Mouse (Mus musculus) large intestine, adult 2 months (tissue): ENCODE results near the gene Ubl5. TPM values are rescaled to one million over a fixed set of nuclear protein-coding genes. Genes with fewer than 3 reads are reported as not detected.

Experiments used
- DNase-seq: peaks from one replicate; pipeline ENCODE4 v3.0.0-alpha.2; 2012; ENCODE audit warnings: low read depth, low spot score
- WGBS: fragments of 180-500 bp; shearing (Covaris S2); methylation state at CpG from one replicate; pipeline ENCODE4 v1.1.7; 2018; 5-methylcytosine and 5-hydroxymethylcytosine counted together
- polyA plus RNA-seq: library from polyadenylated mRNA; depleted of rRNA; stranded (reverse); fragments of >200 nt; gene quantifications from 2 replicates; pipeline ENCODE4 v1.2.3, GENCODE M21; 2012; rRNA removed

Gene Ubl5
- polyA plus RNA-seq, 1 experiment: 348 TPM

- 82% methylated on average over 3 of the region's 3 CpGs for WGBS
- DNase-seq: no peak
These were observed 50.2 kb downstream of the Ubl5 start for GRCm38 (mm10) chr9:20692863-20693262.

DNA sequence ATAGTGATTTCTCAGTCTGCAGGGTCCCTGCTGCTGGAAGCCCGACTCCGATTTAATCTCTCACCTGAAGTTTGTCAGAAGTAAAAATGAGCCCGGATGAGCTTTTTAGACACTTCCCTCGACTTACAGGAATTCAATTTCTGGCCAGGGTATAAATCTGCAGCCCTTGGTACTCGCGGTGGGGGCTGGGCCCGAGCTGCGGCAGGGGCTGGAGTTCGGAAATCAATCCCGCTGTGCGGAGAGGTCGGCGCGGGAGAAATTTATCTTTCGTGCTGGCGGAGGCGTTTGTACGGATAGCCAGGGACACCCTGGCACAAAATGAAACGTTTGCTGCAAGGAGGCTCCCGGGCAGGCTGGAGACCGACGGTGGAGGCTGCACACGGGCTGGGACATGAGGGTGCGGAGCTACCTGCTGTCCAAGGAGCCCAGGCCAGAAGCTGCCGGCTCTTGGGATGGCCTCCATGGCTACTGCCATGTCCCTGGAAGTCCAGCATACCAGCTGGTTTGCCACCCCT, 52.1 kb downstream of the Ubl5 start:
- DNase-seq: no peak
- 11% methylated on average over 25 of the region's 25 CpGs for WGBS

- WGBS: 74% methylated on average over 5 of the region's 5 CpGs
- DNase-seq: no peak
These were observed 53.5 kb downstream of the Ubl5 start for GRCm38 (mm10) chr9:20696107-20696712.

Other genes starting within 250 kb of the Ubl5 start
- 1.2 and 1.7 TPM in 2 replicates for gene Zfp26, start 182.7 kb upstream of the Ubl5 start, polyA plus RNA-seq
- 2.8 and 4.4 TPM in 2 replicates for gene Zfp426, start 150.1 kb upstream of the Ubl5 start, polyA plus RNA-seq
- gene Zfp266, start 121.5 kb upstream of the Ubl5 start, polyA plus RNA-seq: 2.7 and 4.1 TPM in 2 replicates
- 1.5 and 1.8 TPM in 2 replicates for gene Zfp846, start 61.6 kb upstream of the Ubl5 start, polyA plus RNA-seq
- 15.8 and 22.9 TPM in 2 replicates for gene Fbxl12, start 1.9 kb downstream of the Ubl5 start, polyA plus RNA-seq
- 13.5 and 13.8 TPM in 2 replicates for gene Pin1, start 9.2 kb downstream of the Ubl5 start, polyA plus RNA-seq
- 1.2 and 1.4 TPM in 2 replicates for gene Olfm2, start 103.5 kb downstream of the Ubl5 start, polyA plus RNA-seq
- 3.9 and 4.5 TPM in 2 replicates for gene Col5a3, start 172.2 kb downstream of the Ubl5 start, polyA plus RNA-seq
- not detected in 2 replicates for gene Rdh8, start 175.6 kb downstream of the Ubl5 start, polyA plus RNA-seq
- 17.5 and 28.1 TPM in 2 replicates for gene A230050P20Rik, start 225.8 kb downstream of the Ubl5 start, polyA plus RNA-seq
- 3.7 and 4.0 TPM in 2 replicates for gene Angptl6, start 236.8 kb downstream of the Ubl5 start, polyA plus RNA-seq
- 49.0 and 60.7 TPM in 2 replicates for gene Ppan, start 245.3 kb downstream of the Ubl5 start, polyA plus RNA-seq